Mouse (Mus musculus): ENCODE data around the gene Ss18l1.

- no peak for TF ChIP-seq POLR2A (IDR thresholded peaks at IDR 0.05; ENCODE audit: extremely low read depth, insufficient read depth, low read length)
- TF ChIP-seq CTCF (IDR thresholded peaks at IDR 0.05; ENCODE audit: extremely low read depth, insufficient read depth, low read length): no peak
These were observed 40.8 kb downstream of the Ss18l1 start for GRCm38 (mm10) chr2:180083063-180083462.
